Mouse (Mus musculus): ENCODE measurements around the gene Vgll4. TPM values are rescaled to one million over a fixed set of nuclear protein-coding genes. Genes with fewer than 3 reads are reported as not detected.

The Vgll4 gene
- polyA plus RNA-seq, 1 experiment, result 38.4 TPM

GRCm38 (mm10) chr6:114994079-114994478, 24.3 kb upstream of the Vgll4 start:
- TF ChIP-seq POLR2A (IDR thresholded peaks at IDR 0.05; ENCODE audit: control insufficient read depth, low read depth, low read length) (no peak), CTCF (IDR thresholded peaks at IDR 0.05; ENCODE audit: control insufficient read depth, insufficient read depth, insufficient replicate concordance, low read depth, low read length) (no peak)
- H3K27ac ChIP-seq (ENCODE audit: control insufficient read depth, insufficient read depth, low read depth, low read length), result no peak overlapping the region
- H3K27me3 ChIP-seq (ENCODE audit: control insufficient read depth, insufficient read depth, low read length), result no peaks in the 10 kb centered on the region
- no peaks in the 10 kb centered on the region for H3K36me3 ChIP-seq (ENCODE audit: control insufficient read depth, insufficient read depth, low read length)
- H3K4me1 ChIP-seq (ENCODE audit: control insufficient read depth, insufficient read depth, low read length), result no peaks in the 10 kb centered on the region
- H3K4me3 ChIP-seq (ENCODE audit: control insufficient read depth, low read depth, low read length), result no peak overlapping the region

- H3K27ac ChIP-seq (ENCODE audit: control insufficient read depth, insufficient read depth, low read depth, low read length), result no peak overlapping the region
- H3K4me3 ChIP-seq (ENCODE audit: control insufficient read depth, low read depth, low read length), result no peak overlapping the region
- no peaks in the 10 kb centered on the region for H3K27me3 ChIP-seq (ENCODE audit: control insufficient read depth, insufficient read depth, low read length)
- no peak for TF ChIP-seq POLR2A (IDR thresholded peaks at IDR 0.05; ENCODE audit: control insufficient read depth, low read depth, low read length)
- TF ChIP-seq CTCF (IDR thresholded peaks at IDR 0.05; ENCODE audit: control insufficient read depth, insufficient read depth, insufficient replicate concordance, low read depth, low read length), result no peak
- H3K4me1 ChIP-seq (ENCODE audit: control insufficient read depth, insufficient read depth, low read length), result no peaks in the 10 kb centered on the region
- no peaks in the 10 kb centered on the region for H3K36me3 ChIP-seq (ENCODE audit: control insufficient read depth, insufficient read depth, low read length)
Measured at GRCm38 (mm10) chr6:114993659-114994058, 23.9 kb upstream of the Vgll4 start.

- Histone ChIP-seq H3K27me3 (ENCODE audit: control insufficient read depth, insufficient read depth, low read length) (no peaks in the 10 kb centered on the region), H3K4me1 (ENCODE audit: control insufficient read depth, insufficient read depth, low read length) (no peaks in the 10 kb centered on the region), H3K27ac (ENCODE audit: control insufficient read depth, insufficient read depth, low read depth, low read length) (no peak overlapping the region), H3K36me3 (ENCODE audit: control insufficient read depth, insufficient read depth, low read length) (no peaks in the 10 kb centered on the region), H3K4me3 (ENCODE audit: control insufficient read depth, low read depth, low read length) (no peak overlapping the region)
- TF ChIP-seq POLR2A (IDR thresholded peaks at IDR 0.05; ENCODE audit: control insufficient read depth, low read depth, low read length), result no peak
- TF ChIP-seq CTCF (IDR thresholded peaks at IDR 0.05; ENCODE audit: control insufficient read depth, insufficient read depth, insufficient replicate concordance, low read depth, low read length), result no peak
Measured at GRCm38 (mm10) chr6:114991909-114992308, 22.1 kb upstream of the Vgll4 start.

DNA sequence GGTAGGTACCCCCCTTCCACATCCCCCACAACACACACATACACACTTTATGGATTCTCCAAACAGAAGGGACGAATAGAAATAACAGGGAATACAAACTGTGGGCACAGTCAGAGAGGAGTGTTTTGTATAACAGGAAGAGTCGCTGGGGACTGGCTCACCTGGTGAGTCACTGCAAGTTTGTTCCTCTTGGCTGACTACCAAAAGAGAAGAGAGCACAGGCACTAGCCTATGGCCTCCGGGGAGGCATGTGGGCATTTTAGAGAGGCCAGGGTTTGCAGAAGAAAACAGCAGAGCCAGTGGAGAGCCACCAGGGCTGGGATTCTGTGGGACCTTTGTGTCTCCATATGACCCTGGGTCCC, 18.8 kb upstream of the Vgll4 start:
- no peak for TF ChIP-seq POLR2A (IDR thresholded peaks at IDR 0.05; ENCODE audit: control insufficient read depth, low read depth, low read length)
- TF ChIP-seq CTCF (IDR thresholded peaks at IDR 0.05; ENCODE audit: control insufficient read depth, insufficient read depth, insufficient replicate concordance, low read depth, low read length), result no peak
- H3K4me3 ChIP-seq (ENCODE audit: control insufficient read depth, low read depth, low read length), result no peak overlapping the region
- H3K4me1 ChIP-seq (ENCODE audit: control insufficient read depth, insufficient read depth, low read length), result no peaks in the 10 kb centered on the region
- H3K27ac ChIP-seq (ENCODE audit: control insufficient read depth, insufficient read depth, low read depth, low read length), result no peak overlapping the region
- H3K36me3 ChIP-seq (ENCODE audit: control insufficient read depth, insufficient read depth, low read length), result no peaks in the 10 kb centered on the region
- H3K27me3 ChIP-seq (ENCODE audit: control insufficient read depth, insufficient read depth, low read length), result no peaks in the 10 kb centered on the region

DNA sequence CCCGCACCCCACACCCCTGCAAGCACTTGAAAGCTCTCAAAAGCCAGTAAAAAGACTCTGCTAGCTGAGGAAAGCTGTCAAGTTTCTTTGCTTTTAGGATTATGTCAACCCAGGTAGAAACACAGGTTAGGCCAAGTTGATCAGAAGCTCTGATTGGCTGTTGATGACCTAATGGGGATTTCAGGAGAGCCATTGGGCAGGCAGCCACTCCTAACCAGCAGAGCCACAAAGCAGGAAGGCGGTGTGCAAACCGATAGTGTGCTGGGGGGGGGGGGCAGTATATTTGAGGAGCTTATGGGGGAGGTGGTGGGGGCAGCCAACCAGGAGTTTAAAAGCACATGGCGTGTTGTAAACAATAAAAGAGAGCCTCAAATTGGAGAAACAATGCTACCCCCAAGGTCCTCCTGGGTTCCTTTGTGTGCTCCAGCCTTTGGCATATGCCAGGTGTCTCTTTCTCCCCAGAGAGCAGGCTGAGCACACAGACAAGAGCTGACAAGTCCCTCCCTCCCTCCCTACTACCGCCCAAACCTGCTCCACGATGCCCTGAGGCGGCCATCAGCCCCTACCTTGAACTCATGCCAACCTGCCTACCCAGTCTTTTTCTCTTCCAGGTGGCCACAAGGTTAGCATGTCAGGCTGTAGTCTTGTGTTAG, 18.3 kb upstream of the Vgll4 start:
- Histone ChIP-seq H3K4me1 (ENCODE audit: control insufficient read depth, insufficient read depth, low read length) (no peaks in the 10 kb centered on the region), H3K4me3 (ENCODE audit: control insufficient read depth, low read depth, low read length) (no peak overlapping the region), H3K27ac (ENCODE audit: control insufficient read depth, insufficient read depth, low read depth, low read length) (no peak overlapping the region), H3K27me3 (ENCODE audit: control insufficient read depth, insufficient read depth, low read length) (no peaks in the 10 kb centered on the region), H3K36me3 (ENCODE audit: control insufficient read depth, insufficient read depth, low read length) (no peaks in the 10 kb centered on the region)
- TF ChIP-seq CTCF (IDR thresholded peaks at IDR 0.05; ENCODE audit: control insufficient read depth, insufficient read depth, insufficient replicate concordance, low read depth, low read length), result no peak
- no peak for TF ChIP-seq POLR2A (IDR thresholded peaks at IDR 0.05; ENCODE audit: control insufficient read depth, low read depth, low read length)

GRCm38 (mm10) chr6:114982671-114983070, 12.9 kb upstream of the Vgll4 start:
- Histone ChIP-seq H3K27me3 (ENCODE audit: control insufficient read depth, insufficient read depth, low read length) (no peaks in the 10 kb centered on the region), H3K36me3 (ENCODE audit: control insufficient read depth, insufficient read depth, low read length) (no peaks in the 10 kb centered on the region), H3K27ac (ENCODE audit: control insufficient read depth, insufficient read depth, low read depth, low read length) (no peak overlapping the region), H3K4me3 (ENCODE audit: control insufficient read depth, low read depth, low read length) (no peak overlapping the region), H3K4me1 (ENCODE audit: control insufficient read depth, insufficient read depth, low read length) (no peaks in the 10 kb centered on the region)
- no peak for TF ChIP-seq POLR2A (IDR thresholded peaks at IDR 0.05; ENCODE audit: control insufficient read depth, low read depth, low read length)

- no peak overlapping the region for H3K4me3 ChIP-seq (ENCODE audit: control insufficient read depth, low read depth, low read length)
- TF ChIP-seq POLR2A (IDR thresholded peaks at IDR 0.05; ENCODE audit: control insufficient read depth, low read depth, low read length) (no peak), CTCF (IDR thresholded peaks at IDR 0.05; ENCODE audit: control insufficient read depth, insufficient read depth, insufficient replicate concordance, low read depth, low read length) (no peak)
- no peaks in the 10 kb centered on the region for H3K36me3 ChIP-seq (ENCODE audit: control insufficient read depth, insufficient read depth, low read length)
- no peak overlapping the region for H3K27ac ChIP-seq (ENCODE audit: control insufficient read depth, insufficient read depth, low read depth, low read length)
- no peaks in the 10 kb centered on the region for H3K27me3 ChIP-seq (ENCODE audit: control insufficient read depth, insufficient read depth, low read length)
- H3K4me1 ChIP-seq (ENCODE audit: control insufficient read depth, insufficient read depth, low read length), result no peaks in the 10 kb centered on the region
Measured at GRCm38 (mm10) chr6:114979715-114980114, 9.9 kb upstream of the Vgll4 start.

Data from testis, adult 2 months (tissue).